Mouse (Mus musculus) adrenal gland, postnatal 4 days (tissue): Measurements from ENCODE around the gene Cgnl1. TPM values are rescaled to one million over a fixed set of nuclear protein-coding genes. Genes with fewer than 3 reads are reported as not detected.

ENCODE experiments used
- DNase-seq, 2 experiments: peaks; one replicate each; pipeline ENCODE4 v3.0.0; 2021 to 2022; ENCODE audit warnings: low spot score in 2 of 2, mixed read lengths in 2 of 2
- total RNA-seq, 2 experiments: library from RNA; stranded (reverse); gene quantifications; 2 replicates each; pipeline ENCODE4 v1.2.3; 2021

Cgnl1 gene
- total RNA-seq, 2 experiments from 2014 or later: 49.1 to 68.6 TPM

DNA sequence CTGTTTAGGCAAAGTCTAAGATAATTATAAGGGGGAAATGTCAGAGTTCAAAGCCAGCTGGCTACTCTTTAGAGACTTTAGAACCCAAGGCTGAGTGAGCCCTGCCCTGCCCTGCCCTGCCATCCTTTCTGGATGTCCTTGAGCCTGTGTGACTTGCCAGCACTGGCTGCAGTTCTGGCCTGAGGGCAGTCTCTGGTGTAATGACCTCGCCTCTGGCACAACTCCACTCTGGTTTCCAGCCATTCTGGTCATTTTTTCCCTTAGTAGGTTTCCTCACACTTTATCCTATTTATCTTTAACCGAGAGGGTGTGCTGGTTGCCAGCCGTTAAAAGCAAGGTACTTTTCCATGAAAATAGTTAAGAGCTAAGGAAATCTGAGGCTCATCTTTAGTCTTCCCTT, 45.3 kb downstream of the Cgnl1 start:
- peak in 1 of 2 experiments; percentile 10 for DNase-seq

GRCm38 (mm10) chr9:71722366-71722765, 49.0 kb downstream of the Cgnl1 start:
- DNase-seq: no peak

- no peak for DNase-seq
Observed at GRCm38 (mm10) chr9:71716995-71717394, 54.4 kb downstream of the Cgnl1 start.

DNA sequence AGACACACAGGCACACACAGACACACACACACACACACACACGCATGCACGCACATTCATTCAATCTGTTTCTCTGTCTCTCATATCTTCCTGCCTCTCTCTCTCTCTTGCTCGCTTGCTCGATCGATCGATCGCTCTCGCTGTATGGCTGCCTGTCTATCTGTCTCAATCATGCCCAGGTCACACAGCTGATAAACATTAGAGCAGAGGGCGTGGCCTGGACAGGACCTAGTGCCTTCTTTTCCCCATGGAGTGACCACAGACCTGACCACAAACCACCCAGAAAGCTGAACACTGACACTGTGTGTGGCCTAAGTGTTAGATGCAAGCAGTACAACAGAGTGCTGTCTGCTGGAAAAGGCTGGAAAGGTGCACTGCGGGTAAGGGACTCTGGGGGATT, 60.6 kb downstream of the Cgnl1 start:
- DNase-seq: no peak

- no peak for DNase-seq
Observed at GRCm38 (mm10) chr9:71709199-71709598, 62.2 kb downstream of the Cgnl1 start.

GRCm38 (mm10) chr9:71707989-71708388, 63.4 kb downstream of the Cgnl1 start:
- DNase-seq: no peak

GRCm38 (mm10) chr9:71704332-71705014, 66.9 kb downstream of the Cgnl1 start:
- DNase-seq: no peak

DNA sequence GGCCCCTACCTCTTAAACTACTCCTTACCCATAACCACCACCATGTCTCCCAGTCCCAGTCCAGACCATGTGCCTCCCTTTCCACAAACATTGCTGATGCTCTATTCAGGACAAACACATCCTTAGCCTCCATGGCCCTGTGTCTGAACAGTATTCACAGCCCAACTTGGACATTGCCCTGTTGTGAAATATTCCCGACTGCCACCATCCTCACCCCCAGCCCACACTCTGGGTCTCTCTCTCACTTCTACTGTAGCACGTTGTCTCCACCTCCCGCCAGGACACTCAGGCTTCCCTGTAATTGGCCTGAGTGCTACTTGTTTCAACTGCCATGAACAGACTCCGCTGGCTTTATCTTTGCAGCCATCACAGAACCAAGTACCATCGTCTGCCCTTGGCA, 72.3 kb downstream of the Cgnl1 start:
- no peak for DNase-seq

DNA sequence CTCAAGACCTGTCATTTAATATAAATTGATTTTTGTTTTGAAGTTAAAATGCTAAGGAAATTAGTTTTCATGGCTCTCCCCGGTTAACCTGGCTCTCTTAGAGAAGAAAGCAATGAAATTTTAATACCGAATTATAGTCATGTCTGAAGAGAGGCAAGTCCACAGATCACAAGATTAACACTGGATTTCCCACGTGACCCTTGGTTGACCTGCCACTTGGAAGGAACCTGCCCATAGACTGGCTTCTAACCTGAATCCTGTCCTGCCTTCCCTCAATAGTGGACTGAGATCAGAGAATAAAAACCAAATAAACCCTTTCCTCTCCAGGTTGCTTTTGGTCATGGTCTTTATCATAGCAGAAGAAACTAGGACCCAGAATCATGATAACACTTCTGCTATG, 73.3 kb downstream of the Cgnl1 start:
- DNase-seq: no peak

DNA sequence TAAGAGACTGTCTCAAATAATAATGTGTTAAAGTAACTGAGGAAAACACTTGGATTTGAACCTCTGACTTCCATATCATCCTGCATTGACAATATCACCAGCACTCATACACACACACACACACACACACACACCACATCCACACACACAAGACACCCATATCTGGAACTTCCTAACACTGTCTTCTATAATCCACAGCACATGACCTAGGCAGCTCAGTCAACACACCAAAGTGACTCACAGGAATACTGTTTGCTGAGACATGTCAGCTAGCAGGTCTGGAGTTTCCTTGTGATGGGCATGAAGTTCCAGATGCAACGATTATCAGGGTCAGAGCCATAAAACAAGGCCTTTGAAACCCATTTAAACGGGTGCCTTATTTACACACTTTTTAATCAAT, 74.2 kb downstream of the Cgnl1 start:
- no peak for DNase-seq

- DNase-seq: no peak
Observed at GRCm38 (mm10) chr9:71696762-71697161, 74.6 kb downstream of the Cgnl1 start.

GRCm38 (mm10) chr9:71695133-71695532, 76.3 kb downstream of the Cgnl1 start:
- no peak for DNase-seq

- DNase-seq: no peak
Observed at GRCm38 (mm10) chr9:71694223-71694622, 77.2 kb downstream of the Cgnl1 start.

DNA sequence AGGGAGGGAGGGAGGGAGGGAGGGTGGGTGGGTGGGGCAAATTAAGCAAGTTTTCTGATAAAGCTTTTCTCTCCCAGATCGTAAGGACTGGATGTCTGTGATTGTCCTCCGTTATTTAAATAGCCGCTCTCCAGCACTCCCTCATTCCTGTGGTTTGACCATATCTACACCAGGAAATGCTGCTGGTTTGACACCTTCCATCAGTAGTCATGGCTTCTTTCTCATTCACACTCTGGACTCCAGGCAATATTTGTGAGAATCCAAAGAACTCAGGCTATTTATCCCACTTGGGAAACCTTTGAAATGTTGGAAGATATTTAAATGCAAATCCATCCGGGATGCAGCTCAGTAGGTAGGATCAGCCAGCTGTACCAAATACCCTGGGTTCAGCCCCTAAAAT, 77.6 kb downstream of the Cgnl1 start:
- DNase-seq: no peak

GRCm38 (mm10) chr9:71692165-71692564, 79.2 kb downstream of the Cgnl1 start:
- no peak for DNase-seq

DNA sequence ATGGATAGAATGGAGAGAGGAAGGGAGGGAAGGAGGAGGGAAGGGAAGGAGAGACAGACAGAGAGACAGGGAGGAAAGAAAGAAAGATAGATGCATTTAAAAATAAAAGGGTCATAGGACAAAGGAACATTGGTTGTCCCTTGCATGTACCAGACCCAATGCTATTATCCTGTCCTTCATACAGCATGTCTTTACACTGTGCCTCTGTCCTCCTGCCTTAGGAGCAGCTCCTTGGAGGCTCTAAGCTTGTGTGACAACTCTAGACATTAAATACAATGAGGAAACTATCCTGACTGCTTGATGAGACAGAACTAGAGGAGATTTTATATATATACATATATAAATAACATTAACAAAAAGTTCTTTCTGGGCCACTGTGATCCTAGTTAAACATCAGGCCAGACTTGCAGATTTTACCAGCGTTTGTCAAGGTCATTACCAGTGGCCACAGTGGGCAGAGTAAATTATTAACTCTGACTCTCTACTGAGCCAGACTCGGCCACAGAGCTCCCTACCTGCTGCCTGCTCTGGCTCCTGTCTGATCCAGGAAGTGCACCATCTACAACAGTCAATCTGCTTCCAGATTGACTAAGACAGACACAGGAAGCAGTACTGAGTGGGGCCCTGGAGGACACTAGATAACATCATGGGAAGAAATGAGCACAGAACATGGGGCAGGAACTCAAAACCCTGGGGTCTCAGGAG, 81.9 kb downstream of the Cgnl1 start:
- no peak for DNase-seq

GRCm38 (mm10) chr9:71686463-71686862, 84.9 kb downstream of the Cgnl1 start:
- no peak for DNase-seq

GRCm38 (mm10) chr9:71684772-71685171, 86.6 kb downstream of the Cgnl1 start:
- no peak for DNase-seq

DNA sequence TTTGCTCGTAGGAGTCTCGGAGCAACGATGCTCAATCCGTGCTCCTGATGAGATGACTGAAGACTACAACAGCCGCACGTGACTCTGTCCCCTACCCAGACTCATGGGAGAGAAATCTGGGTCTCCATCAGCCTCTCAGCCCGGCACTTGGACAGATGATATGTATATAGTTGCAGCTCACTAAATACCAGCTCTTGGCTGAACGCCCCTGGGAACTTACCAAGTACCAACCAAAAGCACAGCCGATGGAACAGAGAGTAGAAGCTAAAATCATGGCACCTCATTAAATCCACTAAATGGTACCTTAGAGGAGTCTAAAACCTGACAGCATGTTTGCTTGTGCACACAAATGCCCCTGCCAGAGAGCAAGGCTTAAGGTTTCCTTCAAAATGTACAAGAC, 91.0 kb downstream of the Cgnl1 start:
- DNase-seq: no peak

- no peak for DNase-seq
Observed at GRCm38 (mm10) chr9:71679103-71679815, 92.1 kb downstream of the Cgnl1 start.

DNA sequence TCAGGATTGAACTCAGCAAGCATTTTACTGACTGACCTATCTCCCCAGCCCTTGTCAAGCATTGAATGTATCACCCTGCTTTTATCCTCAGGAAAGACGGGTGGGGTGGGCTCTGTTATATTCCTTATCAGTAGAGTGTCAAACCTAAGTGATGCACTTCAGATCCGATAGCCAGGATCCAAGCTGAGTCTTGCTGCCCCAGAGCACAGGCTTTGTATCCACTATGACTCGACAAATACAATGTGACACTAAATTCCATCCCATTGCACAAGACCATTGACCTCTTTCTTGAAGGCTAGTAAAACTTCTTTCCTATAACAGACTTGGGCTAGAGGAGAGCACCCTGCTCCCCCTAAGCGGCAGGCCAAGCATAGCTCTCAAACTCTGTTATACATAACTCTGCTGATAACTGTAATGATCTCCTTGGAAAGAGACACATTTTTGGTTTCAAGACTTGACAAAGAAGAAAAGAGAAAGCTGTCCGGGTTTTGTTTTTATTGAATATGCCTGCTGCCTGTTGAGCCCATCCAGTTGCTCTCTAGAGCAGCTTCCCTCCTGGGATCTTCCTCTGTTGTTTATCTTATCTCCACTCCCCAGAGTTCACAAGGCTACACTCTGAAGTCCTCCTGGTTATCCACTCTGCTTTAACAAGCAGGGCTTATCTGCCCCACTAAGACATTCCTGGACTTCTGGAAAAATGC, 94.3 kb downstream of the Cgnl1 start:
- no peak for DNase-seq
